Mouse (Mus musculus): Measurements from ENCODE around the gene Kcnmb4. TPM values are rescaled to one million over a fixed set of nuclear protein-coding genes. Genes with fewer than 3 reads are reported as not detected.

Gene Kcnmb4
- total RNA-seq, 1 experiment: 1.8 TPM

DNA sequence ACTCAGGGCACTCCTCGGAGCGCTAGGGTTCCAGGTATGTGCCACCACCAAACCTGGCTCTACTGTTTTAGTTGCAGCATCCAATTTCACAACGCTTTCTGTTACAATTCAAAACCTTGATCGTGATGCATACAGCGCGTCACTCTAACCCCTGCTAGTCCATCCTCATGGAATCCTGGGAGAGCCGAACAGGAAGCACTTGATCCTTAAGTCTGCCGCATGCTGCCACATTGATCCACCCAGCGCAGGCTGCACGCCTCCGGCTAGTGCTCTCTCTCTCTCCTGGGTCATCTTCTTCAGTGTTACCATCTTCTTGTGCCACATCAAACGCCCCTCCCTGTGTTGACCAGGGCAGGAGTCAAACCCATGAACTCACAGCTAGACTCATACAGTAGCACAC, 25.5 kb downstream of the Kcnmb4 start:
- no peak for DNase-seq (ENCODE audit: low read depth, low spot score)
- in situ Hi-C loops (cut with MboI; ENCODE audit: low sequenced_read_pairs in 2 of 2, unreplicated experiment in 2 of 2): no loop called here
- no peaks in the 10 kb centered on the region for H3K4me1 ChIP-seq (ENCODE audit: control insufficient read depth in 2 of 2, insufficient read depth in 2 of 2, low read length in 2 of 2, poor library complexity in 1 of 2)
- no peaks in the 10 kb centered on the region for H3K36me3 ChIP-seq (ENCODE audit: control insufficient read depth, insufficient read depth, low read length, poor library complexity, severe bottlenecking)
- H3K27ac ChIP-seq (ENCODE audit: insufficient read depth, low read depth, low read length, poor library complexity, severe bottlenecking): no peak overlapping the region
- H3K9ac ChIP-seq (ENCODE audit: insufficient read depth, low read depth, low read length, poor library complexity, severe bottlenecking): no peak overlapping the region
- H3K9me3 ChIP-seq (ENCODE audit: control insufficient read depth, insufficient read depth, low read depth, low read length): no peaks in the 10 kb centered on the region
- TF ChIP-seq ZNF384 (IDR thresholded peaks at IDR 0.05; ENCODE audit: low read depth, low read length) (no peak), ZC3H11A (IDR thresholded peaks at IDR 0.05; ENCODE audit: borderline replicate concordance, low read depth, low read length) (no peak), CHD2 (IDR thresholded peaks at IDR 0.05; ENCODE audit: low read depth, low read length) (no peak), HCFC1 (IDR thresholded peaks at IDR 0.05; ENCODE audit: borderline replicate concordance, insufficient read depth, low read length) (no peak), MAFK (IDR thresholded peaks at IDR 0.05; ENCODE audit: insufficient read depth, low read depth, low read length) (no peak)
- H3K4me3 ChIP-seq (ENCODE audit: insufficient read depth in 1 of 2, low read depth in 1 of 2, low read length in 2 of 2, poor library complexity in 1 of 2, severe bottlenecking in 1 of 2): no peak overlapping the region

DNA sequence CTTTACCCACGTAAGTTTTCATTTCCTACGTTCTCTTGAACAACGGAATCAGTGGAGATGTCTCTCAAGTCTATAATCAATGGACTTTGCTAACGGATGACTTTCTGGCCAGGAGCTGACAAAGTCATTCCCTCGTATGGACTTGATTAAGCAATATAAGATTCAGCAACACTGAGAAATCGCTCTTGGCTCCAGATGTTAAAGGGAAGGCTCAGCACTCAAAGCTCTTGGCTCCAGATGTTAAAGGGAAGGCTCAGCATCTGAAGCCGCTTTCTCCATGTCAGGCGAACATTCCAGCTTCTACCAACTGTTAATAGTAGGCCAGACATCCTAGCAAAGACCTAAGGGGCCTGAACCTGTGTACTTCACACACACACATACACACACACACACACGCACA, 26.5 kb downstream of the Kcnmb4 start:
- TF ChIP-seq CHD2 (IDR thresholded peaks at IDR 0.05; ENCODE audit: low read depth, low read length) (no peak), ZNF384 (IDR thresholded peaks at IDR 0.05; ENCODE audit: low read depth, low read length) (no peak), ZC3H11A (IDR thresholded peaks at IDR 0.05; ENCODE audit: borderline replicate concordance, low read depth, low read length) (no peak), MAFK (IDR thresholded peaks at IDR 0.05; ENCODE audit: insufficient read depth, low read depth, low read length) (no peak), HCFC1 (IDR thresholded peaks at IDR 0.05; ENCODE audit: borderline replicate concordance, insufficient read depth, low read length) (no peak)
- no peak overlapping the region for H3K27ac ChIP-seq (ENCODE audit: insufficient read depth, low read depth, low read length, poor library complexity, severe bottlenecking)
- H3K9me3 ChIP-seq (ENCODE audit: control insufficient read depth, insufficient read depth, low read depth, low read length): no peaks in the 10 kb centered on the region
- no peak for DNase-seq (ENCODE audit: low read depth, low spot score)
- H3K4me3 ChIP-seq (ENCODE audit: insufficient read depth in 1 of 2, low read depth in 1 of 2, low read length in 2 of 2, poor library complexity in 1 of 2, severe bottlenecking in 1 of 2): no peak overlapping the region
- H3K4me1 ChIP-seq (ENCODE audit: control insufficient read depth in 2 of 2, insufficient read depth in 2 of 2, low read length in 2 of 2, poor library complexity in 1 of 2): no peaks in the 10 kb centered on the region
- H3K36me3 ChIP-seq (ENCODE audit: control insufficient read depth, insufficient read depth, low read length, poor library complexity, severe bottlenecking): no peaks in the 10 kb centered on the region
- H3K9ac ChIP-seq (ENCODE audit: insufficient read depth, low read depth, low read length, poor library complexity, severe bottlenecking): no peak overlapping the region
- in situ Hi-C loops (cut with MboI; ENCODE audit: low sequenced_read_pairs in 2 of 2, unreplicated experiment in 2 of 2): no loop called here

DNA sequence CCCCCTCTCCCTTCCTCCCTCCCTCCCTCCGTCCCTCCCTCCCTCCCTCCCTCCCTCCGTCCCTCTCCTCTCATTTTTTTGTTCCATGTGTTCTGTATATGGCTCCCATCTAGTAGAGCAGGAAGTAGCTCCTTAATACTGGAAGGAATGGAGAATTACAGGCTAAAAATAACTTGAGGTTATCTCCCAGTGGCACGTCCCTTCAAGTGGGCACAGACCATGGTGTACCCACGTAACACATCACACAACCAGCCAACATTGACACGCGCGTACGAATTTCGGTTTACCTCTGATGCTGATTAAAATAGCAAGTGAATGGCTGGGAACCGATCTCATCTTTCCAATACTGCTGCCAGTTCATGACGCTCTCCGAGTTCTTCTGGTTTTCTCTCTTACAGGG, 27.6 kb downstream of the Kcnmb4 start:
- DNase-seq (ENCODE audit: low read depth, low spot score): no peak
- no peaks in the 10 kb centered on the region for H3K36me3 ChIP-seq (ENCODE audit: control insufficient read depth, insufficient read depth, low read length, poor library complexity, severe bottlenecking)
- H3K4me3 ChIP-seq (ENCODE audit: insufficient read depth in 1 of 2, low read depth in 1 of 2, low read length in 2 of 2, poor library complexity in 1 of 2, severe bottlenecking in 1 of 2): no peak overlapping the region
- in situ Hi-C loops (cut with MboI; ENCODE audit: low sequenced_read_pairs in 2 of 2, unreplicated experiment in 2 of 2): no loop called here
- no peaks in the 10 kb centered on the region for H3K4me1 ChIP-seq (ENCODE audit: control insufficient read depth in 2 of 2, insufficient read depth in 2 of 2, low read length in 2 of 2, poor library complexity in 1 of 2)
- H3K9ac ChIP-seq (ENCODE audit: insufficient read depth, low read depth, low read length, poor library complexity, severe bottlenecking): no peak overlapping the region
- TF ChIP-seq MAFK (IDR thresholded peaks at IDR 0.05; ENCODE audit: insufficient read depth, low read depth, low read length) (no peak), ZNF384 (IDR thresholded peaks at IDR 0.05; ENCODE audit: low read depth, low read length) (no peak), CHD2 (IDR thresholded peaks at IDR 0.05; ENCODE audit: low read depth, low read length) (no peak), HCFC1 (IDR thresholded peaks at IDR 0.05; ENCODE audit: borderline replicate concordance, insufficient read depth, low read length) (no peak), ZC3H11A (IDR thresholded peaks at IDR 0.05; ENCODE audit: borderline replicate concordance, low read depth, low read length) (no peak)
- no peaks in the 10 kb centered on the region for H3K9me3 ChIP-seq (ENCODE audit: control insufficient read depth, insufficient read depth, low read depth, low read length)
- no peak overlapping the region for H3K27ac ChIP-seq (ENCODE audit: insufficient read depth, low read depth, low read length, poor library complexity, severe bottlenecking)

DNA sequence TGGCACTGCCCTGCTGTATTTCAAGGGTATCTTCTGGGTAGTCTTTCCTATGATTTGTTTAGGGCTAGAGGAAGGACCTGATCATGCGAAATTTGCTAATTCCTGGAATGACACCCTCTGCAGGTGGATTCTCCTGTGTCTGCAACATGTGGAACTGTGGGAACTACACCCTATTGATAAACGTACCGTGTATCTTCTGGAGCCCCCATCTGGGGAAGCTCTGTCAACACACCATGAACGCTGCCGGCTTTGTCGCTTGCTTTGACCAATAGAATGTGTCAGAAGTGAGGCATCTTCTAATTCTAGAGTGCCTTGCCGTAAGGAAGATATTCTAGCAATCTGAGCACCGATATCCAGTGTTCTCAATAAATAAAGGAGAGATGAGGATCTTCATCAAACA, 28.9 kb downstream of the Kcnmb4 start:
- in situ Hi-C loops (cut with MboI; ENCODE audit: low sequenced_read_pairs in 2 of 2, unreplicated experiment in 2 of 2): no loop called here
- peak; percentile 34 for DNase-seq (ENCODE audit: low read depth, low spot score)

DNA sequence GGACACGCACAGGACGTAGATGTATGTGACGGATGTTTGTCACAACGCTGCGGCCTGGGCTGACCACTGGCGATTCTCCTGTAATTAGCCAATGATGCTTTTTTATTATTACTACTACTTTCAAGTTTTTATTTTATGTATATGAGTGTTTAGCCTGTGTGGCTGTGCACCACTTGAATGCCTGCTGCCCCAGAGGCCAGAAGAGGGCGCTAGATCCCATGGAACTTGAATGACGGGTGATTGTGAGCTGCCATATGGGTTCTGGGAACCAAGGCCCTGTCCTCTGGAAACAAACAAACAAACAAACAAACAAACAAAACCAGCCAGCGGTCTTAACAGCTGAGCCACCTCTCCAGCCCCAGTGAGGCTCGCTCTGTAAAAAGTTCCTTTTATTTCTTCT, 29.3 kb downstream of the Kcnmb4 start:
- Histone ChIP-seq H3K27ac (ENCODE audit: insufficient read depth, low read depth, low read length, poor library complexity, severe bottlenecking) (no peak overlapping the region), H3K9me3 (ENCODE audit: control insufficient read depth, insufficient read depth, low read depth, low read length) (no peaks in the 10 kb centered on the region), H3K4me3 (ENCODE audit: insufficient read depth in 1 of 2, low read depth in 1 of 2, low read length in 2 of 2, poor library complexity in 1 of 2, severe bottlenecking in 1 of 2) (peak overlapping the region; percentile 5 to 34; a peak in 1 of 4 replicates), H3K9ac (ENCODE audit: insufficient read depth, low read depth, low read length, poor library complexity, severe bottlenecking) (no peak overlapping the region), H3K4me1 (ENCODE audit: control insufficient read depth in 2 of 2, insufficient read depth in 2 of 2, low read length in 2 of 2, poor library complexity in 1 of 2) (no peaks in the 10 kb centered on the region), H3K36me3 (ENCODE audit: control insufficient read depth, insufficient read depth, low read length, poor library complexity, severe bottlenecking) (no peaks in the 10 kb centered on the region)
- TF ChIP-seq CHD2 (IDR thresholded peaks at IDR 0.05; ENCODE audit: low read depth, low read length): no peak
- TF ChIP-seq HCFC1 (IDR thresholded peaks at IDR 0.05; ENCODE audit: borderline replicate concordance, insufficient read depth, low read length): no peak
- TF ChIP-seq MAFK (IDR thresholded peaks at IDR 0.05; ENCODE audit: insufficient read depth, low read depth, low read length): no peak
- TF ChIP-seq ZNF384 (IDR thresholded peaks at IDR 0.05; ENCODE audit: low read depth, low read length): no peak
- no peak for TF ChIP-seq ZC3H11A (IDR thresholded peaks at IDR 0.05; ENCODE audit: borderline replicate concordance, low read depth, low read length)
- DNase-seq (ENCODE audit: low read depth, low spot score): peak; percentile 62
- in situ Hi-C loops (cut with MboI; ENCODE audit: low sequenced_read_pairs in 2 of 2, unreplicated experiment in 2 of 2): no loop called here

More for the DNA sequence above, 28.9 kb downstream of the Kcnmb4 start:
- Histone ChIP-seq H3K9me3 (ENCODE audit: control insufficient read depth, insufficient read depth, low read depth, low read length) (no peaks in the 10 kb centered on the region), H3K27ac (ENCODE audit: insufficient read depth, low read depth, low read length, poor library complexity, severe bottlenecking) (no peak overlapping the region), H3K4me3 (ENCODE audit: insufficient read depth in 1 of 2, low read depth in 1 of 2, low read length in 2 of 2, poor library complexity in 1 of 2, severe bottlenecking in 1 of 2) (no peak overlapping the region), H3K9ac (ENCODE audit: insufficient read depth, low read depth, low read length, poor library complexity, severe bottlenecking) (no peak overlapping the region), H3K36me3 (ENCODE audit: control insufficient read depth, insufficient read depth, low read length, poor library complexity, severe bottlenecking) (no peaks in the 10 kb centered on the region), H3K4me1 (ENCODE audit: control insufficient read depth in 2 of 2, insufficient read depth in 2 of 2, low read length in 2 of 2, poor library complexity in 1 of 2) (no peaks in the 10 kb centered on the region)
- TF ChIP-seq HCFC1 (IDR thresholded peaks at IDR 0.05; ENCODE audit: borderline replicate concordance, insufficient read depth, low read length) (no peak), CHD2 (IDR thresholded peaks at IDR 0.05; ENCODE audit: low read depth, low read length) (no peak), ZNF384 (IDR thresholded peaks at IDR 0.05; ENCODE audit: low read depth, low read length) (no peak), MAFK (IDR thresholded peaks at IDR 0.05; ENCODE audit: insufficient read depth, low read depth, low read length) (no peak), ZC3H11A (IDR thresholded peaks at IDR 0.05; ENCODE audit: borderline replicate concordance, low read depth, low read length) (no peak)

Data from ES-E14 (cell line).